Mouse (Mus musculus) forebrain, embryonic 11.5 days (tissue): ENCODE data around the gene Scfd2. TPM values are rescaled to one million over a fixed set of nuclear protein-coding genes. Genes with fewer than 3 reads are reported as not detected.

ENCODE experiments used
- ATAC-seq: fragments of 200-750 bp; cut with Nextera tagmentation; replicated peaks from 2 replicates; pipeline ENCODE4 v1.8.0; 2017; ENCODE audit warnings: moderate TSS enrichment; ENCODE audit not compliant: low FRiP score
- DNase-seq: peaks from one replicate; pipeline ENCODE4 v3.0.0-alpha.2; 2017; ENCODE audit warnings: low spot score
- H3K27ac ChIP-seq: fragments of 300-500 bp; sonication (generic); 2 replicates; pipeline ENCODE4 v1.5.1; 2014; ENCODE audit warnings: low read depth, low read length
- H3K27me3 ChIP-seq: fragments of 300-500 bp; sonication (generic); 2 replicates; pipeline ENCODE4 v1.6.1; 2014; ENCODE audit warnings: mild to moderate bottlenecking, low read length, mixed read lengths; ENCODE audit not compliant: control insufficient read depth, insufficient read depth
- H3K36me3 ChIP-seq: fragments of 300-500 bp; sonication (generic); 2 replicates; pipeline ENCODE4 v1.6.1; 2014; ENCODE audit warnings: mild to moderate bottlenecking, low read length, moderate library complexity, mixed read lengths; ENCODE audit not compliant: control insufficient read depth, insufficient read depth
- H3K4me1 ChIP-seq: fragments of 300-500 bp; sonication (generic); replicated peaks from 2 replicates; pipeline ENCODE4 v1.6.1; 2014; ENCODE audit warnings: low read length, mixed read lengths; ENCODE audit not compliant: control insufficient read depth, insufficient read depth
- H3K4me2 ChIP-seq: fragments of 300-500 bp; sonication (generic); 2 replicates; pipeline ENCODE4 v1.6.1; 2014; ENCODE audit warnings: low read depth, mild to moderate bottlenecking, low read length, moderate library complexity, mixed read lengths; ENCODE audit not compliant: severe bottlenecking
- H3K4me3 ChIP-seq: fragments of 300-500 bp; sonication (generic); 2 replicates; pipeline ENCODE4 v1.5.1; 2014; ENCODE audit warnings: low read depth, low read length
- H3K9ac ChIP-seq: fragments of 300-500 bp; sonication (generic); 2 replicates; pipeline ENCODE4 v1.6.1; 2014; ENCODE audit warnings: low read length
- H3K9me3 ChIP-seq: fragments of 300-500 bp; sonication (generic); 2 replicates; pipeline ENCODE4 v1.6.1; 2016; ENCODE audit warnings: low read length, mixed read lengths; ENCODE audit not compliant: control insufficient read depth
- WGBS: fragments of 180-500 bp; shearing (Covaris S2); extraction: QIAGEN DNeasy Blood & Tissue Kit; methylation state at CpG from one replicate; pipeline ENCODE4 v1.1.7; 2014; 5-methylcytosine and 5-hydroxymethylcytosine counted together
- polyA plus RNA-seq: library from polyadenylated mRNA; unstranded; fragments of >200 nt; fragmentation: Nextera tagmentation; extraction: Ambion mirVana; gene quantifications from 2 replicates; pipeline ENCODE4 v1.2.1, GENCODE M21; 2014

Scfd2 gene
- polyA plus RNA-seq, 1 experiment from 2014 or later = 13.3 TPM

- no peaks in the 10 kb centered on the region for H3K9me3 ChIP-seq
- peaks cover 4% of the 10 kb centered on the region; the same call in 1 of the 2 replicates for H3K4me1 ChIP-seq
- no peak for ATAC-seq
- no peak overlapping the region for H3K27ac ChIP-seq
- H3K36me3 ChIP-seq = no peaks in the 10 kb centered on the region
- H3K9ac ChIP-seq = no peak overlapping the region
- H3K4me2 ChIP-seq = no peak overlapping the region
- no peaks in the 10 kb centered on the region for H3K27me3 ChIP-seq
- DNase-seq = no peak
- 82% methylated on average over 3 of the region's 3 CpGs for WGBS
- H3K4me3 ChIP-seq = no peak overlapping the region
These were observed 288.9 kb downstream of the Scfd2 start for GRCm38 (mm10) chr5:74242654-74243053.

GRCm38 (mm10) chr5:74240926-74241680 lies 290.5 kb downstream of the Scfd2 start:
- WGBS = 62% methylated on average over 13 of the region's 13 CpGs
- no peak overlapping the region for H3K9ac ChIP-seq
- peaks cover 3% of the 10 kb centered on the region; the same call in 1 of the 2 replicates for H3K4me1 ChIP-seq
- no peak overlapping the region for H3K4me3 ChIP-seq
- H3K27ac ChIP-seq = no peak overlapping the region
- H3K4me2 ChIP-seq = no peak overlapping the region
- ATAC-seq (no peak), DNase-seq (no peak)
- no peaks in the 10 kb centered on the region for H3K27me3 ChIP-seq
- no peaks in the 10 kb centered on the region for H3K36me3 ChIP-seq
- H3K9me3 ChIP-seq = no peaks in the 10 kb centered on the region

- DNase-seq (no peak), ATAC-seq (no peak)
- Histone ChIP-seq H3K27ac (no peak overlapping the region), H3K4me1 (peaks cover 3% of the 10 kb centered on the region; the same call in 1 of the 2 replicates), H3K4me2 (no peak overlapping the region), H3K9me3 (no peaks in the 10 kb centered on the region), H3K27me3 (no peaks in the 10 kb centered on the region), H3K9ac (no peak overlapping the region), H3K4me3 (no peak overlapping the region), H3K36me3 (no peaks in the 10 kb centered on the region)
- 80% methylated on average over 8 of the region's 8 CpGs for WGBS
These were observed 291.3 kb downstream of the Scfd2 start for GRCm38 (mm10) chr5:74240298-74240697.

GRCm38 (mm10) chr5:74239369-74239768 lies 292.2 kb downstream of the Scfd2 start:
- no peak for ATAC-seq
- whole genome bisulfite sequencing = 76% methylated on average over 1 of the region's 1 CpGs

GRCm38 (mm10) chr5:74233808-74234207 lies 297.8 kb downstream of the Scfd2 start:
- Histone ChIP-seq H3K4me1 (no peaks in the 10 kb centered on the region; the same call in 1 of the 2 replicates), H3K4me3 (no peak overlapping the region), H3K4me2 (no peak overlapping the region), H3K36me3 (no peaks in the 10 kb centered on the region), H3K27me3 (no peaks in the 10 kb centered on the region), H3K9ac (no peak overlapping the region), H3K27ac (no peak overlapping the region), H3K9me3 (no peaks in the 10 kb centered on the region)
- WGBS = 91% methylated on average over 7 of the region's 7 CpGs
- DNase-seq (no peak), ATAC-seq (no peak)

More at GRCm38 (mm10) chr5:74239369-74239768, 292.2 kb downstream of the Scfd2 start:
- no peak overlapping the region for H3K4me3 ChIP-seq
- H3K36me3 ChIP-seq = no peaks in the 10 kb centered on the region
- H3K4me1 ChIP-seq = peaks cover 3% of the 10 kb centered on the region; the same call in 1 of the 2 replicates
- DNase-seq = no peak
- no peaks in the 10 kb centered on the region for H3K27me3 ChIP-seq
- no peak overlapping the region for H3K9ac ChIP-seq
- H3K9me3 ChIP-seq = no peaks in the 10 kb centered on the region
- no peak overlapping the region for H3K4me2 ChIP-seq
- H3K27ac ChIP-seq = no peak overlapping the region

- no peaks in the 10 kb centered on the region for H3K36me3 ChIP-seq
- no peaks in the 10 kb centered on the region for H3K9me3 ChIP-seq
- no peak overlapping the region for H3K4me3 ChIP-seq
- ATAC-seq (no peak), DNase-seq (no peak)
- no peaks in the 10 kb centered on the region for H3K27me3 ChIP-seq
- H3K4me1 ChIP-seq = no peaks in the 10 kb centered on the region; the same call in 1 of the 2 replicates
- WGBS = 64% methylated on average over 2 of the region's 2 CpGs
- no peak overlapping the region for H3K4me2 ChIP-seq
- no peak overlapping the region for H3K9ac ChIP-seq
- no peak overlapping the region for H3K27ac ChIP-seq
These were observed 301.0 kb downstream of the Scfd2 start for GRCm38 (mm10) chr5:74230525-74230924.

- H3K9ac ChIP-seq = no peak overlapping the region
- H3K27ac ChIP-seq = no peak overlapping the region
- H3K27me3 ChIP-seq = no peaks in the 10 kb centered on the region
- 62% methylated on average over 11 of the region's 11 CpGs for WGBS
- ATAC-seq (no peak), DNase-seq (no peak)
- H3K4me1 ChIP-seq = no peaks in the 10 kb centered on the region; the same call in 1 of the 2 replicates
- no peak overlapping the region for H3K4me2 ChIP-seq
- H3K9me3 ChIP-seq = no peaks in the 10 kb centered on the region
- no peaks in the 10 kb centered on the region for H3K36me3 ChIP-seq
- H3K4me3 ChIP-seq = no peak overlapping the region
These were observed 301.7 kb downstream of the Scfd2 start for GRCm38 (mm10) chr5:74229775-74230413.

- H3K27me3 ChIP-seq = no peaks in the 10 kb centered on the region
- no peak overlapping the region for H3K4me3 ChIP-seq
- no peaks in the 10 kb centered on the region for H3K9me3 ChIP-seq
- H3K4me2 ChIP-seq = no peak overlapping the region
- ATAC-seq = no peak
- no peak overlapping the region for H3K9ac ChIP-seq
- WGBS = 57% methylated on average over 1 of the region's 1 CpGs
- H3K27ac ChIP-seq = no peak overlapping the region
- no peaks in the 10 kb centered on the region; the same call in 1 of the 2 replicates for H3K4me1 ChIP-seq
- no peaks in the 10 kb centered on the region for H3K36me3 ChIP-seq
- DNase-seq = no peak
These were observed 302.6 kb downstream of the Scfd2 start for GRCm38 (mm10) chr5:74228938-74229337.
